Mouse (Mus musculus) frontal cortex, adult 2 months (tissue): ENCODE measurements around the gene Zfp82. TPM values are rescaled to one million over a fixed set of nuclear protein-coding genes. Genes with fewer than 3 reads are reported as not detected.

Experiments
- polyA plus RNA-seq: library from polyadenylated mRNA; depleted of rRNA; stranded (reverse); fragments of >200 nt; gene quantifications from 2 replicates; pipeline ENCODE4 v1.2.3, GENCODE M21; 2012; rRNA removed

Gene Zfp82
- polyA plus RNA-seq, 1 experiment = 3.4 TPM

Other genes starting within 250 kb of the Zfp82 start
- gene Zfp940, start 219.2 kb downstream of the Zfp82 start, polyA plus RNA-seq = 11.3 and 11.8 TPM in 2 replicates
- gene Zfp420, start 212.9 kb downstream of the Zfp82 start, polyA plus RNA-seq = 14.8 and 15.8 TPM in 2 replicates
- gene Zfp27, start 166.3 kb downstream of the Zfp82 start, polyA plus RNA-seq = 11.7 and 12.0 TPM in 2 replicates
- 8.8 and 10.4 TPM in 2 replicates for gene Zfp383, start 164.7 kb downstream of the Zfp82 start, polyA plus RNA-seq
- 12.1 and 13.3 TPM in 2 replicates for gene Zfp74, start 118.8 kb downstream of the Zfp82 start, polyA plus RNA-seq
- 2.5 and 3.1 TPM in 2 replicates for gene Zfp568, start 88.9 kb downstream of the Zfp82 start, polyA plus RNA-seq
- 10.5 TPM in 2 replicates for gene Zfp14, start 21.5 kb downstream of the Zfp82 start, polyA plus RNA-seq
- 0.61 TPM in 1 of 2 replicates, not detected in the other for gene Gm26920, start 17.5 kb upstream of the Zfp82 start, polyA plus RNA-seq
- 6.3 and 7.0 TPM in 2 replicates for gene Zfp566, start 17.6 kb upstream of the Zfp82 start, polyA plus RNA-seq
- 34.8 and 35.4 TPM in 2 replicates for gene Zfp260, start 21.9 kb upstream of the Zfp82 start, polyA plus RNA-seq
- 9.1 and 9.3 TPM in 2 replicates for gene Zfp382, start 49.0 kb upstream of the Zfp82 start, polyA plus RNA-seq
- gene Zfp146, start 96.8 kb upstream of the Zfp82 start, polyA plus RNA-seq = 36.0 and 38.8 TPM in 2 replicates
- 5.6 and 7.7 TPM in 2 replicates for gene Cox7a1, start 111.2 kb upstream of the Zfp82 start, polyA plus RNA-seq
- gene Capns1, start 125.9 kb upstream of the Zfp82 start, polyA plus RNA-seq = 236 and 319 TPM in 2 replicates
- gene Polr2i, start 159.0 kb upstream of the Zfp82 start, polyA plus RNA-seq = 157 and 161 TPM in 2 replicates
- gene Tbcb, start 159.4 kb upstream of the Zfp82 start, polyA plus RNA-seq = 114 and 129 TPM in 2 replicates
- gene Ovol3, start 162.8 kb upstream of the Zfp82 start, polyA plus RNA-seq = not detected in 2 replicates
- 0.15 and 0.22 TPM in 2 replicates for gene Thap8, start 207.2 kb upstream of the Zfp82 start, polyA plus RNA-seq
- 3.9 and 5.6 TPM in 2 replicates for gene Wdr62, start 207.5 kb upstream of the Zfp82 start, polyA plus RNA-seq
- gene Clip3, start 218.8 kb upstream of the Zfp82 start, polyA plus RNA-seq = 354 and 373 TPM in 2 replicates
- gene Alkbh6, start 235.8 kb upstream of the Zfp82 start, polyA plus RNA-seq = 132 TPM in 2 replicates
- gene Syne4, start 241.9 kb upstream of the Zfp82 start, polyA plus RNA-seq = 27.6 and 29.9 TPM in 2 replicates
- gene E130208F15Rik, start 248.8 kb upstream of the Zfp82 start, polyA plus RNA-seq = 0.34 and 0.66 TPM in 2 replicates